Mouse (Mus musculus) frontal cortex, postnatal 10 days (tissue): ENCODE measurements around the gene Depp1.
"Not testable (repeated sequence)": the region's sequence is repeated elsewhere in the genome, so short reads cannot be mapped to it uniquely, and the experiment has no call there.

Experiments used
- DNase-seq, 2 experiments: peaks; one replicate each; pipeline ENCODE4 v3.0.0; 2022; ENCODE audit warnings: low spot score in 2 of 2, mixed read lengths in 1 of 2

The Depp1 gene

GRCm38 (mm10) chr6:116650406-116650805 lies at the start of gene Depp1:
Gene Depp1 (plus strand): TSS chr6:116650609.
- no peak for DNase-seq

- not testable (repeated sequence) for DNase-seq
Observed at GRCm38 (mm10) chr6:116600969-116601368, 49.4 kb upstream of the Depp1 start.

GRCm38 (mm10) chr6:116607230-116607629 lies 43.2 kb upstream of the Depp1 start:
- no peak for DNase-seq

GRCm38 (mm10) chr6:116615719-116616118 lies 34.7 kb upstream of the Depp1 start:
- no peak for DNase-seq

GRCm38 (mm10) chr6:116618073-116618472 lies 32.3 kb upstream of the Depp1 start:
- no peak for DNase-seq

GRCm38 (mm10) chr6:116621318-116622023 lies 28.9 kb upstream of the Depp1 start:
- DNase-seq = no peak

- DNase-seq = not testable (repeated sequence)
Observed at GRCm38 (mm10) chr6:116626417-116626816, 24.0 kb upstream of the Depp1 start.

- no peak for DNase-seq
Observed at GRCm38 (mm10) chr6:116628095-116628494, 22.3 kb upstream of the Depp1 start.

- peak; percentile 59 to 72 for DNase-seq
Observed at GRCm38 (mm10) chr6:116628539-116629171, 21.8 kb upstream of the Depp1 start, which contains the start of gene Zfp422. Gene Zfp422 (minus strand): TSS chr6:116628999.

- no peak for DNase-seq
Observed at GRCm38 (mm10) chr6:116629766-116630165, 20.6 kb upstream of the Depp1 start.

GRCm38 (mm10) chr6:116632129-116632528 lies 18.3 kb upstream of the Depp1 start:
- peak in 1 of 2 experiments; percentile 57 for DNase-seq

- DNase-seq = no peak
Observed at GRCm38 (mm10) chr6:116633741-116634695, 16.4 kb upstream of the Depp1 start.

GRCm38 (mm10) chr6:116635251-116636180 lies 14.9 kb upstream of the Depp1 start:
- DNase-seq = no peak

GRCm38 (mm10) chr6:116636581-116637235 lies 13.7 kb upstream of the Depp1 start:
- no peak for DNase-seq

- no peak for DNase-seq
Observed at GRCm38 (mm10) chr6:116637496-116637895, 12.9 kb upstream of the Depp1 start.

GRCm38 (mm10) chr6:116638871-116639270 lies 11.5 kb upstream of the Depp1 start:
- DNase-seq = no peak

GRCm38 (mm10) chr6:116639663-116640062 lies 10.7 kb upstream of the Depp1 start:
- no peak for DNase-seq

GRCm38 (mm10) chr6:116642942-116643341 lies 7.5 kb upstream of the Depp1 start:
- DNase-seq = no peak

- no peak for DNase-seq
Observed at GRCm38 (mm10) chr6:116643881-116644280, 6.5 kb upstream of the Depp1 start.

- no peak for DNase-seq
Observed at GRCm38 (mm10) chr6:116644335-116644734, 6.1 kb upstream of the Depp1 start.
